Mouse (Mus musculus): ENCODE results near the gene Taar3. TPM values are rescaled to one million over a fixed set of nuclear protein-coding genes. Genes with fewer than 3 reads are reported as not detected.

Taar3 gene
- not detected in 2 replicates for polyA plus RNA-seq (2012)

DNA sequence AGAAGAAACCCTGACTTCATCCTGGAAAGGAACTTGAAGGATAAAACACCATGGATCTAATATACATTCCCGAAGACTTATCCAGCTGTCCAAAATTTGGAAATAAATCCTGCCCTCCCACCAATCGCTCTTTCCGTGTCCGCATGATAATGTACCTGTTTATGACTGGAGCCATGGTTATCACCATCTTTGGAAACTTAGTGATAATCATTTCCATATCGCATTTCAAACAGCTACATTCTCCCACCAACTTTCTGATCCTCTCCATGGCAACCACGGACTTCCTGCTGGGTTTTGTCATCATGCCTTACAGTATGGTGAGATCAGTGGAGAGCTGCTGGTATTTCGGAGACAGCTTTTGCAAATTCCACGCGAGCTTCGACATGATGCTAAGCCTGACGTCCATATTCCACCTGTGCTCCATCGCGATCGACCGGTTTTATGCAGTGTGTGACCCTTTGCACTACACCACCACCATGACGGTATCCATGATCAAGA, at the start of gene Taar3:
Gene Taar3 (plus strand): TSS at position 51 of the 498 bp plus-strand sequence.

GRCm38 (mm10) chr10:23920056-23920455, 29.3 kb upstream of the Taar3 start, which contains the start of gene Taar1:
Gene Taar1, plus strand, starts transcription at chr10:23920356.

GRCm38 (mm10) chr10:23938312-23938711, 11.0 kb upstream of the Taar3 start, which contains the start of gene Taar2:
Gene Taar2, plus strand, starts transcription at chr10:23938572.

GRCm38 (mm10) chr10:23960444-23960915, 11.1 kb downstream of the Taar3 start, which contains the start of gene Taar4:
Gene Taar4, plus strand, starts transcription at chr10:23960494.

DNA sequence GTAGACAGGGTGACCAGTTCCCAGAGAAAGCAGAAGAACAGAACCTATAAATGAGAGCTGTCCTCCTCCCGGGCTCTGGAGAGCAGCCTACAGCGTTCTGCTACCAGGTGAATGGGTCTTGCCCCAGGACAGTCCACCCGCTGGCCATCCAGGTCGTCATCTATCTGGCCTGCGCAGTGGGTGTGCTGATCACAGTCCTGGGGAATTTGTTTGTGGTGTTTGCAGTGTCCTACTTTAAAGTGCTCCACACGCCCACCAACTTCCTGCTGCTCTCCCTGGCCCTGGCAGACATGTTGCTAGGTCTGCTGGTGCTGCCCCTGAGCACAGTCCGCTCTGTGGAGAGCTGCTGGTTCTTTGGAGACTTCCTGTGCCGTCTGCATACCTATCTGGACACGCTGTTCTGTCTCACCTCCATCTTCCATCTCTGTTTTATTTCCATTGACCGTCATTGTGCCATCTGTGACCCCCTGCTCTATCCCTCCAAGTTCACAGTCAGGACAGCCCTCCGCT, 21.4 kb downstream of the Taar3 start, which contains the start of gene Taar5:
Gene Taar5 (plus strand): TSS at position 51 of the 510 bp plus-strand sequence.

DNA sequence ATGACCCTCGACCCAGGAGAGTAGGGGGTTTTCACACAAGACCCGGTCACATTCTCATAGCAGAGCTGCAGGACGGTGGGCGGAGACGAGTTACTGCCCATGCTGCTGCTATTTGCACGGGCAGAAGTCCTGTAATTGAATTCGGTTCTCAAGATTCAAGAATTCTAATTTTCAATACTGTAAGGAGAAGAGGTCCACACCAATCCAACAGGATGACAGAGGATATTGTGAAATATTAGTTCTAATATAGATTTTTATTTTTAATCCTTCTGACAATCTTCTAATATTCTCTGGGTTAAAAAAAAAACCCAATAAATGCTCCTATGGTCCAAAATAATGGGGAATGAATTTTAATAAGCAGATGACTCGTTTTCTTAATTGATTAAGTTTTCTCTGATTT, 36.2 kb downstream of the Taar3 start, which contains the start of gene Taar6:
Gene Taar6 (minus strand): TSS at position 101 of the 400 bp plus-strand sequence.

GRCm38 (mm10) chr10:23993381-23993780, 44.0 kb downstream of the Taar3 start, which contains the start of gene Taar7a:
Gene Taar7a, minus strand, starts transcription at chr10:23993481.

DNA sequence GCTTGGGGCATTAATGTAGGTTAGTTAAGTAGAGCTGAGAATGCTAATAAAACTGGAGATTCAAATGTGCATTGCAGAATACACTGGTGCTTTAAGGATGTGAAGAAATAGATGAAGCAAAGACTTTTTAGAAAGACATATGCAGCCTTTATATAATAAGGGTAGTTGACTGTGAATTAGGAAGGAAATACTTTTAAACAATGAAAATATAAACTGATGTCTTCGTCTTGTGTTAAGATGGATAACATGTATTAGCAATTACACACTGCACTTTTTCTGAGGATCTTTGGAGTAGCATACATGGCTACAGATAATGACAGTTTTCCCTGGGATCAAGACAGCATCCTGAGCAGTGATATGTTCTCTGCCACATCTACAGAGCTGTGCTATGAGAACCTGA, 50.3 kb downstream of the Taar3 start, which contains the start of gene Taar7b:
Gene Taar7b (plus strand): TSS at position 301 of the 400 bp plus-strand sequence.

Other genes with a start within 250 kb of the Taar3 start
- gene Rps12, start 162.3 kb upstream of the Taar3 start, polyA plus RNA-seq (2012): 1,520 and 1,521 TPM in 2 replicates
- 0.41 and 1.4 TPM in 2 replicates for gene Slc18b1, start 152.6 kb upstream of the Taar3 start, polyA plus RNA-seq (2012)
- 0.12 TPM in 1 of 2 replicates, not detected in the other for gene Vnn3, start 98.1 kb upstream of the Taar3 start, polyA plus RNA-seq (2012)
- gene Vnn1, start 54.9 kb upstream of the Taar3 start, polyA plus RNA-seq (2012): not detected in 2 replicates
- gene Taar1, start 29.2 kb upstream of the Taar3 start, polyA plus RNA-seq (2012): not detected in 2 replicates
- gene Taar2, start 11.0 kb upstream of the Taar3 start, polyA plus RNA-seq (2012): not detected in 2 replicates
- gene Taar4, start 10.9 kb downstream of the Taar3 start, polyA plus RNA-seq (2012): not detected in 2 replicates
- not detected in 2 replicates for gene Taar5, start 21.1 kb downstream of the Taar3 start, polyA plus RNA-seq (2012)
- gene Taar6, start 36.1 kb downstream of the Taar3 start, polyA plus RNA-seq (2012): not detected in 2 replicates
- gene Taar7a, start 43.9 kb downstream of the Taar3 start, polyA plus RNA-seq (2012): not detected in 2 replicates
- gene Taar7b, start 50.4 kb downstream of the Taar3 start, polyA plus RNA-seq (2012): not detected in 2 replicates
- not detected in 2 replicates for gene Taar7d, start 77.7 kb downstream of the Taar3 start, polyA plus RNA-seq (2012)
- not detected in 2 replicates for gene Taar7e, start 88.1 kb downstream of the Taar3 start, polyA plus RNA-seq (2012)
- gene Taar7f, start 100.0 kb downstream of the Taar3 start, polyA plus RNA-seq (2012): not detected in 2 replicates
- gene Taar8a, start 126.9 kb downstream of the Taar3 start, polyA plus RNA-seq (2012): not detected in 2 replicates
- gene Taar8b, start 142.7 kb downstream of the Taar3 start, polyA plus RNA-seq (2012): not detected in 2 replicates
- not detected in 2 replicates for gene Taar8c, start 152.4 kb downstream of the Taar3 start, polyA plus RNA-seq (2012)
- gene Taar9, start 160.0 kb downstream of the Taar3 start, polyA plus RNA-seq (2012): not detected in 2 replicates
- 126 and 152 TPM in 2 replicates for gene Stx7, start 199.7 kb downstream of the Taar3 start, polyA plus RNA-seq (2012)

Data from megakaryocyte-erythroid progenitor cell, adult 5 weeks (primary cell).